Mouse (Mus musculus) A20 (cell line): ENCODE results near the gene Acp2.
A peak's percentile ranks its signal among the peaks of the same experiment; 100 is the strongest.

Experiments
- DNase-seq: peaks from one replicate; pipeline ENCODE4 v3.0.0-alpha.2; 2011; ENCODE audit warnings: low read depth, low spot score

Gene Acp2

DNA sequence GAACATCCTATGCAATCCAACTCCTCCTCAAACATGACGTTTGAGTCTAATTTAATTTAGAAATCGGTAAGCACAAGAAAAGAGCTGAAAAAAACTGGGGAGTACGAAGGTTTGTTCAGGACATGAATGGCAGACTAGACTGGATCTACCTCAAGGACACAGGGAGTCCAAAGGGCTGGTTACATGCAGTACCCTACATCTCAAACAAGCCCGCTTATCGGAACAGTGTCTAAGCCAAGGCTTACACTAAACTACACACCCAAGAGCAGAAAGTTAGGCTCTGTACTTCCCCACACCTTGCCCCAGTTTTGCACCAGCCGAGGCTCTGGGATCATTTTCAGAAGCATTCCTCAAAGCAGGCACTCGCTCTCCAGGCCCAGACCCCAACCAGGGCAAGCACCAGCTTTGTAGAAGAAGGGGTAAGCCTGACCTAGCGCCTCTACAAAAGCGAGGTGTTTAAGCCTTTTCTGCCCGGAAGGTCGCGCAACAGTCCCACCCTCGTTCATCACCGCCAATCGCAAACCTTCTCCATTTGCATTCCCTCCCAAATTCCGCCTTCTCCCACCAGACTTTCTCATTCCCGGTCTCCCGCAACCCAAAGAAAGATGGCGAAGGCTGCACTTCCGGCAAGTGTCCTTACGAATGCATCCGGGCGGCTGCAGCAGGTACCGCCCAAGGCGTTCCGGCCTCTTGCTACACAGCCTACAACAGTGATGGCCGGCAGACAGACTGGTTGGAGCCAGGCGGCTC is at the start of gene Acp2, which contains the start of gene Nr1h3:
Acp2 (plus strand) TSS at position 664 of the 750 bp plus-strand sequence.
Nr1h3 (minus strand) TSS at position 613 of the 750 bp plus-strand sequence.
- DNase-seq = peak; percentile 95

DNA sequence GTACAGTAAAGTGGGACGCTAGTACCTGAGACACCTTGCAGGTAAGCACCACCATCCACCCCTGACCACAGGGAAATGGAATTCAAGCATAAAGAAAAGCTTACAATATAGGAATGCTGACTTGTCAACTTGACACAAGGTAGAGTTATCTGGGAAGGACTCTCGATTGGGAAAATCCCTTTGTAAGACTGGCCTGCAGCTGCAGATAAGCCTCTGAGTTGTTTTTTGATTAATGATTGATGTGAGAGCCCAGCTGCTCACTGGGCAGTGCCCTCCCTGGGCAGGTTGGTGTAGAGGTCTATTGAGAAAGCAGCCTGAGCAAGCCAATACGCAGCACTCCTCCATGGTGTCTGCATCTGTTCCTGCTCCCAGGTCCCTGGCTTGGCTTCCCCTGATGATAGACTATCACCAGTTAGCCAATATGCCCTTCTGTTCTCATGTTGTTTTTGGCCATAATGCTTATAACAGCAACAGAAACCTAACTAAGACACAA is 49.8 kb upstream of the Acp2 start:
- no peak for DNase-seq

DNA sequence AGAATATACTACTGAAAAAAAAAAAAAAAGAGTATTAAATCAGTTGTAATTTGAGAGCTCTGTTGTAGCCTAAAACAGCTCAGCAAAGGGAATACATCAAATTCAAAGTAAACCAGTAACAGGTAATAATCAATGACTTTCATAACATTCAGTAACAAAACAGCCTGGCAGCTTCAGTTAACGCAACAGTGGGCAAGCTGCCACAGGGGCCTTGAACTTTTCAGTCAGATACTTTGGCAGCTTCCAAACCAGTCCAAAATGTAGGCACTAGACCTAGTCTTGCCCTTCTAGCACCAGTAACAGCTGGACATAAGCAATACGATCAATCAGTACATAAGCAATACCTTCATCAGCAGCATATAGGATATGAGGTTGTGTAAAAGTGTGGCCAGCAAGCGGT is 48.6 kb upstream of the Acp2 start:
- no peak for DNase-seq

DNA sequence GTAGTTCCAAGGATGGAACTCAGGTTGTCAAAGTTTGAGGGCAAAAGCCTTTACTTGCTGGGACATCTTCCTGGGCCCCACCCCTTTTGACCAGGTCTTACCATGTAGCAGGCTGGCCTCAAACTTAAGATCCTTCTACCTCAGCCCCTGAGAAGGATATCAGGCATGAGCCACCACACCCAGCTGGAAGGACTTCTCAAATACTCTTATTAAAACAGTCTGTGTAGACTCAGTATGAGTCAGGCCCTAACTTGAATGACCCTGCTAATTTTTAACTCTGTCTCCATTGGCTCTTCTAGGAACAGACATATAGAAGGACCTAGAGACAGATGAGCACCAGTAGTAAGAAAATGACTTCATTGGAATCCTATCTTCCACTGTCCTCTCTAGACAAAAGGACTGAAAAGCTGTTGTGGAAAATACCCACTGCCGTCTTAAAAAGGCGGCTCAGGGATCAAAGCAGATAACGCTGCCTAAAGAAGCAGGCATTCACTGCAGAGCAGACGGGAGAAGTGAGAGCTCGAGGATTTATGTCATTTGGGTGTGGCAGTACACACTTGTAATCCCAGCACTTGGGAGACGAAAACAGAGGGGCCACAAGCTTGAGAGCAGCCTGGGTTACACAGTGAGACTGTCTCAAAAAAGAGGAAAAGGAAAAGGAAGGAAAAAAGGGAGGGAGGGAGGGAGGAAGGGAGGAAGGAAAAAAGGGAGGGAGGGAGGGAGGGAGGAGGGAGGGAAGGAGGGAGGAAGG is 45.5 kb upstream of the Acp2 start:
- DNase-seq = no peak

DNA sequence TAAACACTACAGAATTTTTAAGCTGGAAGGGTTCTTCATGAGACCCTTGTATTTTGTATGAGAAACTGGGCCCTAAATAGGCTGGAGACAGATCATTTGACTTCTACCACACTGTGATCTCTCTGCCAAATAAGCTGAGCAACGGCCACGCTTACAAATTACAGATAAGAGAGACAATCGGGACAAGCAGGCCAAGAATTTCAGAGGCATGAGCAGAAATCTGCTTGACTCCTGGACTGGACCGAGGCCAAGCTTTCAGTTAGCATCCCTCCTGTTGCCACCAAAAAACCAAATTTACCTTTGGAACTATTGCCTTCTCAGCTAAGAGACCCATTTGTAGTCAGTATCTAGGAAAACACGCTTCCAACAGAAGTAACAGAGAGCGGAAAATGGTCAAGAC is 42.1 kb upstream of the Acp2 start:
- DNase-seq = no peak

DNA sequence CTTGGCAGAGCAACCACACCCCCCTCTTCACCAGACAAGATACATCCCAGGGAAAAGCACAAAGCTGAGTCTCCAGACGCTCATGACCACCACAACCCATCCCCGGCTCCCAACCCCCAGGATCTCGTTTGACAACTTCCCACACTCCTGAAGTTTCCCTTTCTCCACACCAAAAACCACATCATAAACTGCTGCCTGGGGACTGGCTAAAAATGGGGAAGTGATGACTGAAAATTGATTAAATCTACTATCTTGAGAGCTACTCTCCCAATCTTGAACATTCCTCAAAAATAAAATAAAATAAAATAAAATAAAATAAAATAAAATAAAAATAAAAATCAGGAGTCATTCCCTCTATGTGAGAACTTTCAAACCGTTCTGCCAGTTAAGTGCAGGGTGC is 39.7 kb upstream of the Acp2 start:
- DNase-seq = no peak

DNA sequence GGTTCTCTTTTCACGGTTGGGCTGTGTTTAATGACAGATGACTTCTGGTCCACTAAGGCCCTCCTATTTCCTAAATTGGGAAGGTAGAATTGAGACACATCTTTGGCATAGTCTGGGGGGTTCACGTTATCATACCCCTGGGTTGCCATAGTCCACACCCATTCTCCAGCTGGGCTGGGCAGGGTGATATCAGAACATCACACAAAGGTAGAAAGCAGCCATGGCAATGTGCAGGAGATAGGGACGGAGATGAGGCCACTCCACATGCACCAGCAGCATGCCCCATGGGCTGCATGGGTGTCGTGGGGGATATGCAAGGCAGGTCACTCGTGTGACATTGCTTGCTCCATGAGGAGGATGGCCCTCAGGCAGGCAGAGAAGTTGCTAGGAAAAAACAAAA is 39.2 kb upstream of the Acp2 start:
- no peak for DNase-seq

DNA sequence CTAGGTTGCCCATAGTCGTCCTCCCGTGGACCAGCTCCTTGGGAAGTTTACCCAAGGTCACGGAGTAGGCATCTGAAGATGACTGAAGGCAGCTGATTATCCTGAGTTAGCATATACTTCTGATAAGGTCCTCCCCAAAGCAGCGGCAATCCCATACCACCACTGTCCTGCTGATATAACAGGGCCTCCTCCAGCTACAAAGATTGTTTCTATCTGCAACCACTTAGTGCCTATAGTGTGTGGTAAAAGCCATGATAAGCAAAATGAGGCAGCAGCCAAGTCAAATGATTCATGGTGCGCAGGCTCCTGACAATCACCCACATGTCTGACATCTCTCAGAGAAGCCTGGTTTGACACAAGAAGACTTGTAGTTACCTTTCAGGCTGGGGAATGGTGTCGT is 37.7 kb upstream of the Acp2 start:
- DNase-seq = no peak

DNA sequence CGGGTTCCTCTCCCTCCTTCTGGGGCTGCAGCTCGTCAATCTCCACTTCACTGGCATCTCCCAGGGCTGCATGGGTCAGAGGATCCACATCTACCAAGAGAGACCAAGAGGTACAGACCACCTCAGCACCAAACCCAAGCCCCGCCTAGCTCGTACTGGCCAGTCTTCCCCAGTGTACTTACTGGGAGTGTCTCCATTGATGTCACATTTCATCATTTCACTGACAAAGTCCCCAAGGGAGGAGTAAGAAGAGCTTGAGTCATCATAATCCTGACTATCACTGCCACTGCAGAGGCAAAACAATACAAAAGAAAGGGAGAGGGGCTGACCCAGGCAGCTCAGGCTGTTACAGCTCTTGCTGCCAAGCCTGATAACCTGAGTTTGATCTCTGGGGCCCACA is 35.1 kb upstream of the Acp2 start:
- no peak for DNase-seq

DNA sequence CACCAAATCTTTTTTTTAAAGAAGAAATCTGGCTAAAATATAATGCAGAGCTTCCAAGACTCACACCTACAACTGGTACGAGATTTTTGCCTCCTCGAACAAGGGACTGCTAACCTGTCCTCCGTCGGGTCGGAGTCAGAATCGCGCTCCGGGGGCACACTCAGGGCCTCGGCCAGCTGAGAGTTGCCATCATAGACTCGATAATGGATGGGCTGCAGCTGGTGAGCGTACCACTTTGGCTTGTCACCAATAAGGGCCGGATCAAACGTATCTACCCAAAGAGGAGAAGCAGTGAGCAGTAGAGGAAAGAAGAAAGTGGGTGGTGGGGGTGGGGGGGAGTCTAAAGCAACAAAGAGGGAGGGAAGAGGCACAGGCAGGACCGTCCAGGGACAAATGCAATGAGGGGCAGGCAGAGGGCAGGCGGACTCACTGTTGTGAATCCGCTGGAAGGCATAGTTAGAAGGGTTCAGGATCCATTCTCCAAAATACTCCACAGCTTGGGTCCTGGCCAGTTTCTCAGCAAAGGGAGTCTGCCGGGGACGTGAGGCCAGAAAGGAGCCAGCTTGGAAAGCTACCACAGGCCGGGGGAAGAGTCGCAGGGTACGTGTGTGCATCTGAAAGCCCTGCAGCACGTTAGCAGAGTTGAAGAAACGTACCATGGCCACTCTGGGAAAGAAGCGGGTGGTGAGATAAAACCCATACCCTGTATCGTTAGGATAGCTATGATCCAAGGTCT is 32.9 kb upstream of the Acp2 start:
- DNase-seq = no peak

DNA sequence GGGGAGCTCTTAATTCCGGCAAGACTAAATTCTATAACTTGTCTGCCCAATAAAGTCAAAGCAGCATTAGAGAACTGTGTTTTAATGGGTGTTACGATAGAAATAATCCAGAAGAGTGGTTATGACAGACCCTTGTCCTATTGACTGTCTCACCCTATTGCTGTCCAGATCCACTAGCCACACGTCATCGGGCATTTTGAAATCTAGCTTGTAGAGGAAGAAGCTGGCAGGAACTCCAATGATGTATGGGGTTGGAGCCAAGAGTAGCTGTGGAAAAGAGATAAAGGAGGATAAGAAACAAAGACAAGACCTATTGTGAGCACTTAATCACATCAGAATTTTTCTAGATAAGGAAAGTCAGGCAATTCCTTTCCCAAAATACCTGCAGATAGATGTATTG is 27.2 kb upstream of the Acp2 start:
- no peak for DNase-seq

DNA sequence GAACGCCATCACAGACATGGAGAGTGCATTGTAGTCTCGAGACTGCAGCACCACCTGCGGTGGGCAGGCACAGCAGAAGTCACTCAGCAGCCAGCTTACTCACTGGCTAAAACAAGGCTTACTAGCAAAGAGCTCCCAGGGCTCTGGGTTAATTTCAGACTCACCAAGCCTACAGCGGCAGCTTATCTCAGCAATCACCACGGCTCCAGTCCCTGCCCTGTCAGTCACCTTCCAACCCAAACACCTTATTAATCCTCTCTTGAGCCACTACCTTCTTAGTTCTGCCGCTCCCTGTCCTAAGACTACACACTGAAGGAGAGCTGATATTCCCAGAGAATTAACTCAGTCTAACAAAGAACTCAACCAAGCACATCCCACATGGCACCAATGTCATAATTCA is 26.5 kb upstream of the Acp2 start:
- DNase-seq = no peak

DNA sequence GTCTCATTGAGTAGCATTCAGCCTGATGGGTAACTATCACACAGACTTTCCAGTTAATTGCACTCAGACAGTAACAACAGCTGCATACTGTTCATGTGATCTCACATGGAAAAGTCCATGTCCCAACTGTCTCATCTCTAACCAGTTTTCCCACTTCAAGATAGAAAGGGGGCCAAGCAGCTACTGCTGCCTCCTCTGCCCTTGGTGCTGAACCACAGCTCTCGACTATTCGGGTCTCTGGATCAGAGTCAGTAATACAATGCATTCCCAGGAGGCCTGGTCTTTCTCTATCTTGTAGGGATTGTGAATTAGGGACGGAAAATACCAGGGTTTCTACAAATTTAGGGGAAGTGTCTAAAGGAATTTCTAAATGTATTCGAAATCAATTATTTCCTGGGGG is 22.9 kb upstream of the Acp2 start:
- DNase-seq = no peak

DNA sequence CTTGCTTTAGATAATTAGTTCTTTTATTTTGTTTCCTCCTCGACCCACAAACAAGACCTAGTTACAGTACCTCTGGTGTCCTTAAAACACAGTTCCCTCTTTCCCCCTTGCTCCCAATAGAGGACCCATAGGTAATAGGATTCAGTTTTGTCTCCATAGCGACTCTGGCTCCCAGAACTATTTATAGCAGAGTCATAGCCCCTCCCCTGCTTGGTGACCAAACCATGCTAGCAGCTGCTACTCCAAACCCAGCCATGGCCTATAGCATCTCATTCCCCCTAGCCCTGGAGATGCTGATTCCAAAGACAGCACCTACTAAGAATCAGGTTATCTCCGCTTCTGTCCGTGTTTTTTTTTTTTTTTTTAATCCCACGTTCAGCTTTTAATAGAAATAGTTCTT is 22.0 kb upstream of the Acp2 start:
- DNase-seq = no peak

DNA sequence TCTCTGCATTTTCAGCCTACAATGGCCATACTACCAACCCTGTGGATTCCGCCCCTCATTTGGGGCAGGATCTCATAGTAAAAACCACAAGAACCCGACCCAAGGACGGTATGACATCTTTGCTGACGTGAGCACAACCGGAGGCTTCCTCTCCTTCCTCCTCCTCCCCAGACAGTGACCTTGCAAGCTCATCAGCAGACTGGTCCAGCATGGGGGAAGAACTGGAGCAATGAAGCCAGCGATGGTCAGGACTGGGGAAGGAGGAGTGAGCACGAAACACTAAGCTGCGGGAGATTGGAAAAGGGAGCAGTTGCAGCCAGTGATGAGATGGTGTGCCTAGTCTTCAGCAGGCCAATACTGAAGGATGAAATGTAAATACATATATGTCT is 20.7 kb upstream of the Acp2 start:
- no peak for DNase-seq

DNA sequence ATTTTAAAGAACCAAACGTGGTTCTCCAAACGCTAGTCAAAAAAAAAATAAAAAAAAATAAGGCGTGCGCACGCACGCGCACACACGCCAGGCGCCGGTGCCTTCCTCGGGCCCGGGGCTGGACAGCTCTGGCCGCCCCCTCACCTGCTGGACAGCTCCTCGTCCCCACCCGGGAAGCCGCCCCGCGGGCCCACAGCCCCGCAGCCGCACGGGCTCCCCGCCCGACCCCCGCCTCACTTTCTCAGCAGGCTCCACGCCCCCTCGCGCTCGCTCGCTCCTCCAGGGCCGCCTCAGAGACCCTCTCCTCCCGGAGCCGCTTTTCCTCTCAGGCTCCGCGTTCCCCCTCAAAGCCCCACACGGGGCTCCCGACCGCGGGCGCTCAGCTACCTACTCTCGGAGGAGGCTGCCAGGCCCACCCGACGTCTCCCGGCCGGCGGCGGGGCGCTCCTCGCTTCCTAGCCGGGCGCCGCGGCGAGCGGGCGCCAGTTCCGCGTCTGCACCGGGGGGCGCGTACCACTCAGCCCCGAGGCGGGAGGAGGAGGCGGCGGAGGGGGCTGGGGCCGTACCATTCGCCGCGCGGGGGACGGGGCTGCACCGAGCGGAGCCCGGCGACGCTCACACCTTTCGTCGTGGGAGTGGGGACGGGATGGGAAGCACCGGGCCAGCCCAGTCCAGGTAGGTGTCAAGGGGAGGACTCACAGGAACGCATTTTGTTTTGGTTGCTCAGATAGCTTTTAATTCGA is 20.1 kb upstream of the Acp2 start:
- DNase-seq = peak; percentile 95

DNA sequence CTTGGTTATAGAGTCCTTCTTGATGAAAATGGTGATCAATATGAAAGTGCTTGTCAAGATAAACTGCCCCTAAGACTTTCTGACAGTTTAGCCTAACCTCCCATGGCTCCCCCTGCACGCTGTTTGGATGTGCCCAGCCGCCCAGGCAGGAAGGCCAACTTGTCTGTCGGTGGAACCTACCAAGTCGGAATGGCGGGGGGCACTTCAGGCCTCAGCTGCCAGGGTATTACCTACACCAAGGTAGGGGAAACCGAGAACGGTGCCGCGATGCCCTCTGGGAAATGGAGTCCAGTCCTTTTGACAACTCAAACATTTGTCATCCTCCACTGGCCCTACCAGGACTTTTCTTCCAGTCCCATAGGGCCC is 19.6 kb upstream of the Acp2 start:
- peak; percentile 99 for DNase-seq

DNA sequence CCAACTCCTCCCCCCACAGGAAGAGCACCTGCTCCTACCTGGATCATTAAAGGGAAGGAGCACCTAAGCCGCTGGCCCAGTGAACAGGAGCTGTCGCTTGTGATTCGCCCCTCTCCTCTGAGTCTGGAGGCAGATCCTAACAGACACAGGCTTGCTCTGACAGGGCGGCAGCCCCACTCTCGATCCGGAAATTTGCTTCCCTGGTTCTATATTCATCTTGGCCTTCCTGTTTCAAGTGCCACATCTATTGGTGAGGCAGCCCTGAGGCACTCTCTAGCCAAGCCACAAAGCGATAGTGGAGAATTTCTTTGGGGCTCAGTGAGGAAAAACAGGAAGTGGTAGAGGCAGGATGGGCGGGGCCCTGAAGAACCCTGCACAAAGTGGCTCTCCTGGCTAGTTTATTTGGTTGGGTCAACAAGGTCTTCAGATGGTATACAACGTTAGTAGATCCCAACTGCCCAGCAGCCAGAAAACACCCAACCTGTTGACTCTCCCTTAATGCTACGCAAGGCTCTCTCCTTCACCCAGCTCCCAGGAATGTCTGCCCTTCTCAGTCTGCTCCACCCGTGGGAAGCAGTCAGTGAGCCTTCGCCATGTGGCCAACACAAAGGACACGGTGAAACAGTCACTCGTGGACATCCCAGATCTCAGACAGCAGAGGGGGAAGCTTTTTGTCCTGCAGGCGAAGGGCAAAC is 18.8 kb upstream of the Acp2 start, which contains the start of gene Madd:
Madd (minus strand) TSS at position 127 of the 695 bp plus-strand sequence.
- DNase-seq = peak; percentile 77

DNA sequence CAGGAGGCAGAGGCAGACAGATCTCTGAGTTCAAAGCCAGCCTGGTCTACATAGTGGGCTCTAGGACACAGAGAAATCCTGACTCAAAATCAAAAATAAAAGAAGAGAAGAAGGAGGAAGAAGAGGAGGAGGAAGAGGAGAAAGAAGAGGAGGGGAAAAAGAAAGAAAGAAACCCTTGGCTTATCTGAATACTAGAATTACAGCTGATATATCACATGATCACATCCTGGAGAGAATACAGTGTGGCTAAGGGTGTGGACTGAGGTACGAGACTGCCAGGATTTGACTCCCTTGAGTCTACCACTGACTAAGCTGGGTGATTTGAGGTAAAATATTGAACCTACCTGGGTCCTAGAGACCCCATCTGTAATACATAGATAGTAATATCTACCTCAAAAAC is 16.5 kb upstream of the Acp2 start:
- no peak for DNase-seq

DNA sequence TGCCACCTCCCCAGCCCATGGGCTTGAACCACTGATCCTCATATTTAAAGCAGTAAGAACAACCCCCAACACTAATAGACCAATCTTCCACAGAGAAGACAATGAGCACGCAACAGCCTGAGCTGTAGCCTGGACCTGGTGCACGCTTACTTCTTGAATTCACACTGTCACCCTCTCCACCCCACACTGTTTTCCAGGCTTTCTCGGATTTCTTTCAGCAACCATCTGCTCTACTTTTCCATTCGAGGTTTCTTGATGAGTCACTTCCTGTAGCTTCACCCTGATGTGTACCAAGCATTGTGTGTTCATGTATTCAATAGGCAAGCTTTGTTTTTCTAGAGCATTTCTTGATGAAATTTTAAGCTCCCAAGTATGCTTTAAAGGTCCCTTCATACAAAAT is 15.3 kb upstream of the Acp2 start:
- DNase-seq = no peak

DNA sequence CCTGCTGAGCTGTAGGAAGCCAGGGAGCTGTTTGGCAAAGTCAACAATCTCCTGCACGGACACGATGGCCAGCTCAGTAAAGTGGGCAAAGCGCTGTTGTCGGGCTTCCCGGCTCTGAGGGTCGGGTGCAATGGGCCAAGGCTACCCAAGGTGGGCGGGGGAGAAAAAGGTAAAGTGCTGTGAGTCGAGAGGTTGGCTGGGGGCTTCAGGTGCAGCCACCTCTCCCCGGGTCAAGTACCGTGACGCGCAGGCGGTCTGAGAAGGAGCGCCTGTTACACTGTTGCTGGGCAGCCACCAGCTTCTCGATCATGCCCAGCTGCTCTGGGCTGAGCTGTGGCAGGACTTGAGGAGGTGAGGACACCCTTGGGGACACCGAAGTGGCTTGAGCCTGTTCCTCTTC is 12.2 kb upstream of the Acp2 start:
- peak; percentile 57 for DNase-seq
